Mouse (Mus musculus) urinary bladder, postnatal 10 days (tissue): Measurements from ENCODE around the gene Zc3h18.
A peak's percentile ranks its signal among the peaks of the same experiment; 100 is the strongest.

Experiments
- DNase-seq: peaks from one replicate; pipeline ENCODE4 v3.0.0; 2022; ENCODE audit warnings: low spot score

The Zc3h18 gene

DNA sequence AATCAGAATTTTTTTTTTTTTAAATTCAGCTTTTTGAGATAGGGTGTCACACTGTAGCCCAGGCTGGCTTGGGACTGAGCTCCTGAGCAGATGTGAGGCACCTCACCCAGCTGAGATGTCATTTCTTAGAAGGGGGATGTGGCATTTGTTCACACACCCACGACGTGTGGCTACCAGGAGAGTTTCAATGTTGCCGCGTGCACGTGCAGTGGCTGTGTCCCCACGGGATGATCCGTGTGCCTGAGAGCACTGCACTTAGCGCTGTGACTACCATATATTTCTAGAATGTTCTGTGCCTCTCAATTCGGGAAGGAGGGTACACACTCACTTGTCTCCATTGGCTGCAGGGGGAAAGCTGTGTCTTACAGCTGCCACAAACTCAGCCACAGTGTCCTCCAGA, 59.7 kb downstream of the Zc3h18 start:
- no peak for DNase-seq

DNA sequence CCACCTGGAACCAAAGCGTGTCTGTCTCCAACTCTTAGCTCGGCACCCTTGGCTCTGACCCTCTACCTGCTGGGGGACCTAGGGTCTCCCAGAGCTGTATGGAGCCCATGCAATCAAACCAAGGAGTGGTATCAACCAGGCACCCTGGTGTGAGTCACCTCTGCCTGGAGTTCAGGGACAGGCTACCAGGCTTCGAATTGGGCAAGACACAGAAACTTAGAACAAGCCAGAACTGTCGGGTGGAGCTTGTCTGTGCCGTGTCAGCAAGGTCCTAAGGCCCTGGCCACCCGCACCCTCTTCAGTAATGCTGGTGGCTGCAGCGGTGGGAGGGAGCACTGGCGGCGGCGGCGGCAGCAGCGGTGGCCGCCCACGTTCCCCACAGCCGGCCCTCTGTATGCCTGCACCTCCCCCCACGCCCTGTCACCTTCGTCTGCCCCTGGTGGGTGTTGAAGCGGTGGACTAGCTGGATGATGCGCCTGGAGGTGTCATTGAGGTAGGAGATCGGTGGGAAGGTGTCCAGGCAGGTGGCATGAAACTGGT, 60.2 kb downstream of the Zc3h18 start:
- DNase-seq = no peak

DNA sequence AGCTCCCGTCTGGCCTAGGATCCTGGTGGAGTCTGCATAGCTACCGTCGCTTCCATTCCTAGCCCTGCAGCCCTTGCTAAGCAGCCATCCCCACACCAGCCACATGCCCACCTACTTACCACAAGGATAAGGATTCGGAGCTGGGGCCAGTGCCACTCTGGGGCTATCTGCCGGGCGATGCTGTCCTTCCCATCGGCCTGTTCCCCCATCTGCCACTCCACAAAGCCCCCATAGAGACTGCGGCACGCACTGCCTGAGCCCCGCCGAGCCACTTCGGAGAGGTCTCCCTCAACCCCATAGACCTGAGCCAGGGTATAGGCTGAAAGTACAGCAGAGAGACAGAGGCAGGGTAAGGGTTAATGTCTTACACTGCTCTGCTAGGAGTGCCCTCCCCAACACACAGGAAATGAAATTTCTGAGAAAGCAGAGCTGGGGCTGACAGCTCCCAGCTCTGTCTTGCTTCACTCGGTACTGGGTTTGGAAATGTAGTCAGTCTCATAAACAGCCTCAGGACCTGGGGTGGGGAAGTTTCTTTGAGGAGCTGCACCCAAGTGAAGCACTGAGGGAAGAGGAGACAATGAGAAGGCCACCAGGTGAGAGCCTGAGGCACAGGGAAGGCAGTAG, 61.4 kb downstream of the Zc3h18 start:
- no peak for DNase-seq

DNA sequence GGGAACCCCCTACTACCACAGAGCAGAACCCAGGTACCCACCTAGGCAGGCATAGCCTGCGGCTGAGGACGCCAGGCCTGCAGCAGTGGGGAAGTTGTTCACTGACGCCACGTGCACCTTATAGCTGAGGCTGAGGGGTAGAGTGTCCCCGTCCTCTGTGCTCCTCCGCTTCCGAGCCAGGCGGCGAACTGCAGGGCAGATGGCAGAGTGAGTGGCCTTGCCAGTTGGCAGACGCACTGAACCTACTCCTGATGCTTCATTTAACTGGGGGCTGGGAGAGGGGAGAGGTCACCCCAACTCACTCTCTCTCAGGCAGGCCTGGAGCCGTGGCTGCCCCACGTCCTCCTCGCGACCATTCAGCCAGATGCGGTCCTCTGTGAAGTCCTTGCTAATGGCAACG, 62.9 kb downstream of the Zc3h18 start:
- no peak for DNase-seq

DNA sequence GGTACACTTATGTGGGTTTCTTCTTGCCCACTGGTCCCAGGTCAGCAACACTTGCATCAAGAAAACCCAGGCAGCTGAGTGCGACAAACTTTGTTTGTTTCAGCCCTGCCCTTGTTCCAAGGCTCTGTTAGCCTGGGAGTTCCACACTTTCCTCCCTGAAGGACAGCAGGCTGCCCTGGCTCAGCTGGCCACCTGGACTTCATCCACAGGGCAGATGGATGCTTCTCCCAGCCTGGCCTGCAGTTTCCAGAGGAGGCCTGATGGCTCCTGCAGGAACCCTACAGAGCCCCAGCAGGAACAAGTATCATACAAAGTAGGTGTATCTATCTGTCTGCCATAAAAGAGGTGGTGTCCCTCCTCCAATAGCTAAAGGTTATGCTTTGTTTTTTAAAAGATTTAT, 64.9 kb downstream of the Zc3h18 start:
- no peak for DNase-seq

DNA sequence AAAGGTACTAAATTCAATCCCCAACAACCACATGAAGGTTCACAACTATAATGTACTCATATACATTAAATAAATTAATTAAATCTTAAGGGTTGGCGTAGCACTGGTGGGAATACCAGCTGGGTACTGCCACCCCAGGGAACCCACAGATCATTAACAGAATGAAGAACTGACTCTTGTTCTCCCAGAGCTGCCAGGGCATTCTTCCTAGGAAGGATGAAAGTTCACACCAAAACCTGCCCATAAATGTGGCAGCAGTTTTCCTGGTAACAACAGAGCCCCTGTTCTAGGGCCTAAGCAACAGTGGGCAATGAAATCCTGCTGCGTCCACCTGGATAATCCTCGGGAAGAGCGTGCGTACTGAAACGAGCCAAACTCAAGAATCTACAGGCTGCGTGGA, 65.9 kb downstream of the Zc3h18 start:
- no peak for DNase-seq

DNA sequence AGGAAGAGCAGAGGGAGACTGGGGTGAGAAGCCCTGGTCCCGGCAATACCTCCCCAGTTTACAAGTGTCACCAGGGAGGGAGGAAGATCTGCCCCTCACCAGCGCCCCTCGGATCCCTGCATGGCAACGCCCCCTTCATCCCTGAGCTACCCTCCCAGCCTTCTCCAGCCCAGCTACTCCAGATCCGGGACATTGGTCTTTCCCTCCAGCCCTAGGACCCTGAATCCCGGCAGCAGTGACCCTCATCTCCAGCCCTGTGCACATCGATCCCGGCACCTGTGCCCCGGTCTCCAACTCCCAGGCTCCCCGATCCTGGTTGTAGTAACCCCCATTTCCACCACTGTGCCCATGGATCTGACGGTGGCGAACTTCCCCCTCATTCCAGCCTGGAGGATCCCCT, 66.4 kb downstream of the Zc3h18 start:
- DNase-seq = no peak

DNA sequence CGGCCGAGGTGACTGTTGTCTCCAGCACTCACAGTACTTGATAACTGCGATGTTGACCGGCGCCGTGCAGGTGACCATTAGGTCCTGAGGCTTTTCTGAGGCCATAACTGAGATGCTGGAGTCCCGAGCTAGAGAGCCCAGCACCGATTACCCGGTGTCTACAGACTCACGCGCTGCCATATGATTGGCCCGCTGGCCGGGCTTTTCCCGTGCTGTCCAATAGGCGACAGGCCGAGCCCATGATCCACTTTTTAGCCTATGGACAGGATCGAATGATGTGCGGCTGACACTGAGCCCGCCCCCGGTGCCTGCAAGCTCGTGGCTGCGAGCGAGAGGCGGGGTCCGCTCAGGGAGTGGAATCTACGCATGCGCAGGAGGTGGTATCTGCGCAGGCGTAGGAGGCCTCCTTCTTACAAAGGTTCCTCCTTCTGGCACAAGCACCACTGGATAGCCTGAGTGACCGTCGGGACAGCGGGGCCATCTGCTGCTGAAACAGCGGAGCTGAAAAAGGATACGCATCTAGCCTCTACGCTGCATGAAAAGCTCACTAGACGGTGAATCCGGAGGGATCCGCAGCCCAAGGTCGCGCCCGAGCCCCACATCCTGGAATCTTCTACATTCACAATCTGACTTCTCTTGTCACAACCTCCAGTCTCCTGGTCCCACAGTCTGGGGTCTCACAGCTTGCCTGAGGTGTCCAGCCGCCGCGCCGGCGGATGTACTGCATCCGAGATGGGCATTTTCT, 67.0 kb downstream of the Zc3h18 start, which contains the start of gene Mvd:
Mvd (minus strand) TSS at position 161 of the 745 bp plus-strand sequence.
- DNase-seq = peak; percentile 96

DNA sequence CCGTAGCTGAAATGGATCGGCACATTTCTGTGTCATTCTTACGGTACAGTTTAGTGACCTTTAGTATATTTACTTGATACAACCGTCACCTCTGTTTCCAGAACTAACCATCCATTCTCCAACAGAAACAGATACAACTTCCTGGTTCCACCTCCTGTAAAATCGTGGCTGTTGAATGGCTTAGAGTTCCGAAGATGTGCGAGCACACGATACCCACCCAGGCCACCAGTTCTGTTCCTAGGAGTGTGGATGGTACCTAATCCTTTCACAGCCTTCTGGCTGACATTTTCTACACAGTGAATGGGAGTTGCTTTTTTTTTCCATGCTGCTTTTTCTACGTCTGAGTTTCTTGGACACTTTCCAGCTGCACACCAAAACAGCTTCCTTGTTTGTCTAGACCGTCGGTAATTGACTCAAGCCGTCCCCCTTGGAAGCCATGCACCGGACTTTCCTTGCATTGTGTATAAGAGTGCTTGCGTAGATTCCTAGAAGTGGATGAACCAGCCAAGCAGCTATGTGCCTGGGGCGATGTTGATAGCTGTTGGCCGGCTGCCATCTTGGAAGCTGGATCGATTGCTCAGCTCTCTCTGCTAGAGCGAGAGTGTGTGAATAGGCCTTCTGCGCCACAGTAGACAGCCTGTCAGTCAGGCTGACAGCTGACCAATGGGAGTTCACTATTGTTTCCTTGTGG, 67.8 kb downstream of the Zc3h18 start:
- DNase-seq = peak; percentile 54

DNA sequence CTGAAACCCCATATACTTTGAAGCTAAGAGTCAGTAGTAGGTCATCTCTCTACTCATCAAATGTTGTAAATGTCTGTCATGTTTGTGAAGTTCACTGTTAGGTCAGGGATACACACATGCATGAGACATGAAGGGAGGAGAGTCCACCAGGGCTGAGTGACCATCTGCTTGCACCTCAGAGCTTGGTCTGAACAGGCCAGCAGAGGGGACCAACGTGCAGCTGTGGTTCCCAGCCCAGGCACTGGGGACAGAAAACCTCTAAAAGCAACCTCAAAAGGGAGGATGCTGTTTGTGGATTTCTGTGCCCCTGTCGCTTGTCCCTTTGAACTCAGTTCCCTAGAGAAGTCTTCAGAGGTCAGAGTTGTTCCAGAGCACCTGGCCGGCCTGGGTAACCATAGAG, 68.8 kb downstream of the Zc3h18 start:
- no peak for DNase-seq

DNA sequence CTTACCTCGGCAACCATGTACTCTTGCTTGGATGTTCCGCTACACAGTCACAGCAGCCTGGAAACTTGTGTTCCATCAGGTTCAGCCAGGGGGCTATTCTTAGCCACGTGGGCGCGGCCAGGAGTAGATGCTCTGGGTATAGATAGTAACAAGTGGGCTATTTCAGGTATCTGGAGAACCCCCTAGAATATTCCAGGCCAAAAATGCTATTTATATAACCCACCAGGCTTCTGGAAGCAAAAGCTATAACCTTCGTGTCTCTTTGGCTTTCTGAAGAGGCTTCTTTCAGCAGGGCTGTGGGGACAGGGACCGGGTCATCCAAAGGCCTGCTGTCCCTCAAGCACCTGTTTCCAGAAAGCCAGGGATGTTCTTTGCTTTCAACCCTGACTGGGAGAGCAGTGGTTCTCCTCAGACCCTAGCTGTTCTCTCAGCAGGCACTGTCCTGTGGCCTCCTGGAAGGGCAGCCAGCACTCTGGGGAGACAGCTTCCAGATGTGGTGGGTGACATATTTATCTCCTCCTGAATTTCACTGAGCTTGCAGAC, 74.8 kb downstream of the Zc3h18 start:
- no peak for DNase-seq

DNA sequence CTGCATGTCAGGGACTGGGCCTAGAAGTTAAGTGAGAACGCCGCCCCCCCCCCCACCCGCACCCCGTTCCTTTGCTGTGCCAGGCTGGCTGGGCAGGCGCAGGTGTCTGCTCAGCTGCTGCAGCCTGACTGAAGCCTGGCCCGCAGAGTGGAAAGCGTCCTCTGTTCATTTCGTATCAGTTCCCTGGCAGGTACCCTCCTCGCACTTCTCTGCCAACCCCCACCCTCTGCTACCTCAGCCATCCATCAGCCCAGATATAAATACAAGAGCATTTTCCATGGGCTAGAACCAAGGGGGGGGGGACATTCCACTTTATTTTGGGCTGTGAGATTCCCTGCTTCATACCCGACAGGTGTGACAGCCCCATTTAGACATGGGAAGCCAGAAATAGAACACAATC, 75.7 kb downstream of the Zc3h18 start:
- no peak for DNase-seq

DNA sequence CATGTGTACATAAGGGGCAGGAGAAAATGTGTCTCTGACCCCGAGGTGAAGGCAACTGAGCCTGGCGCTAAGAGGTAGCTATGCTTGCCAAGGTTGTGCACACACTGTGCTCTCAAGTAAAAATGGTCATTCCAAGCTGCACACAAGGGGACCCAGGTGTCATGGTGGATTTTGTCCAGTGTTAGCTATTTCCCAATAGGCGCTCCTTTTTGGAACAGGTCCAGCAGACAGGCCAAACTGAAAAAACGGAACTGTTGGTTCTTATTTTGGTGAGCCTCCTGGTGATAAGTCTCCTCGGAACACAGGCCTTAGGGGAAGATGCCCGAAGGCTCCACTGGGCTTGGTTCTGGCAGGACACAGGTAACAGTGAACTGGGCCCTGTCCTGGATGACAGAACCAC, 78.0 kb downstream of the Zc3h18 start:
- DNase-seq = no peak

DNA sequence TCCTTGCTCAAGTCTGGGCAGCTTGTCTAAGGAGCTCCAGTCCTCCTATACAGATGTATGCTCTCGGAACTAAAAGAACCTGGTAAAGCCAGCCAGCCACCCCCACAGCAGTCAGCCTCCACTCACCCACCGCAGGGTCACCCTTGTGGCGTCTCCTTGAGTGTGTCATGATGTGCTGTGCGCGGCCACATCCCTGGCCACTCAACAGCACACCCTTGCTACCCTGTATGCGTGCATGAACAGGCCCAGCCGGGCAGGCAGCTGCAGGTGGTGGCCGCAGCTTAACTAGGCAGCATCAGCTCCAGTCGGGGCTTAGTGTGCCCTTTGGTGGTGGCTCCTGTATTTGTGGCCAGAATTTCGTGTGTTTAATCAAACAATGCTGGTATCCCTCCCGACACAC, 80.8 kb downstream of the Zc3h18 start:
- DNase-seq = no peak

DNA sequence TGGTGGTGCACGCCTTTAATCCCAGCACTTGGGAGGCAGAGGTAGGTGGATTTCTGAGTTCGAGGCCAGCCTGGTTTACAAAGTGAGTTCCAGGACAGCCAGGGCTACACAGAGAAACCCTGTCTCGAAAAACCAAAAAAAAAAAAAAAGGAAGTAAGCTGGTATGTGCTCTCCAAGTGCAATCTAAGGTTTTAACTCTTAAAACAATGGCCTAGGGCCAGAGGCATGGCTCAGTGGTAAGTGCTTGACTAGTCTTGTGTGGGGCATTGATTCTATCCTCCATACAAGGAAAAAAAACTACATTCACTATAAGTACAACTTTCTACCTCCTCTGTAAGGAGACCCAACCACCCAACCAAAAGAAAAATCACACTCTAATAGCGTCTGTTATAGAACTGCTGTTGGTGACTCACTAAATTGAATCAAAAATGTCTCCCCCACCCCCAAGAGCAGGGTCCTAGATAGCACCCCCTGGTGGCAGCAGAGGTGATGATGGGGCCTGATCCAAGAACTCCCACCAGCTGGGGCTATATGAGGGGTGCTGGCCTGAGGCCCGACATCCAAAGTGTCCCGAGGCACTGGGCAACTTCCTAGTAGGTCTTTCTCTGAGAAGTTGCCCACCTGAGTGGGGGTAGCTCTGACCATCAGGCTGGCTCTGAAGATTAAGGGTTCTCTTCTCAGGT, 83.0 kb downstream of the Zc3h18 start:
- DNase-seq = no peak

DNA sequence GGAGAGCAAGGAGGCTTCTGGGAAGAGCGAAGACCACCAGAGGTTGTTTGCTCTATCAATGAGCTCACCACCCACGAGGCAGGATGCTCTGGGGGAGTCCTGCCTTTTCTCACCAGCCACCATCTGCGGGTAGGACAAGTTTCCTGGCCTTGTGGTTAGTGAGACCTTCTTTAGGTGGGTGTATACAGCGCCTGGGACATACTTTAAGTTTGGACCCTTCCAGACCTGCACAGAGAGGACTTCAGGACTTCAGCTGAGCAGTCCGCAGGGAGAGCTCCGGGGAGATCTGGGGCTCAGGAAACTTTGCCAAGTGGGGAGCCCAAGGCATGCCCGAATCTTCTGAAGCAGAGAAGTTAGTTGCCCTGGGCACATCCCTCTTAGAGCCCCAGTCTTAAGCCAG, 83.6 kb downstream of the Zc3h18 start:
- DNase-seq = no peak

DNA sequence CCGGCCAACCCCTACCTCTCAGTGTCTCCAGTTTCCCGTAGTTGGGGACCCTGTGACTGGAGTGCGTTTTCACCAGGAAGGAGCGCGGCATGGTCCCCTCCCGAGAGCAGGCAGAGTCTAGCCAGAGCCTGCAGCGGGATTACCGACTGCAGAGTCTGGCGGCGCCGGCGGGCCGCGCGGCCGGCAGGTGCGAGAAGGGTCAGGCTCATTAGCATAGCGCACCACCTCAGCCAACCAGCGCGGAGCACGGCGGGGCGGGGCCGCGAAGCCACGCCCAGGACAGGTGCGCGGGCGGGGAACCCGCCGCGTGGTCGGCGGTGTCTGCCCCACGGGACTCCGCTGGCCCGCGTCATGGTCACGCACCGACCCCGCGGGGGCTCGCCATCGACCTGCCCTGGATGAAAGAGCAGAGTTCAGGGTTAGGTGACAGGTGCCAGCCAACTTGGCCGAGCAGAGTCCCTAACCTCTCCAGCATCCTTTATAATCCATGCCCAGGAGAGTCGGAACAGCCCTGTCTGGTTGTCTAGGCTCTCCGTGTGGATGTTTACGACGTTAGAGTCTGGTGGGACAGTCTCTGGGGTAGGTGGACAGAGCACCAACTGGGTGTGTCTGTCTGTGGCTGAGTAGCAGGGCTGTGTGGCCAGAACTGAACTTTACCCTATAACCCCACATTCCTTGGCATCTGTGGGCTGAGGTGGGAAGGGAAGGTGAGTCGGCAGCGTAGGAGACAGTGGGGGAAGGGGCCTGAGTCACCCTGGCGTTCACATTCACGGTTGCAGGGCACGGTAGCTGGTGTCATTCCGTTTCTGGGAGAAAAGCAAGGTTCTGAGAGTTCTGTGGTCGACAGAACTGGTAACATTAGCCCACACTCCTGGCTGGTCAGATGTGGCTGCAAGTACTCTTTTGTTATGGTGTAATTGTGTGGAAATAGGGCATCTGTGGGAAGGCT, 84.4 kb downstream of the Zc3h18 start, which contains the start of gene Snai3:
Snai3 (minus strand) TSS at position 210 of the 949 bp plus-strand sequence.
- no peak for DNase-seq

DNA sequence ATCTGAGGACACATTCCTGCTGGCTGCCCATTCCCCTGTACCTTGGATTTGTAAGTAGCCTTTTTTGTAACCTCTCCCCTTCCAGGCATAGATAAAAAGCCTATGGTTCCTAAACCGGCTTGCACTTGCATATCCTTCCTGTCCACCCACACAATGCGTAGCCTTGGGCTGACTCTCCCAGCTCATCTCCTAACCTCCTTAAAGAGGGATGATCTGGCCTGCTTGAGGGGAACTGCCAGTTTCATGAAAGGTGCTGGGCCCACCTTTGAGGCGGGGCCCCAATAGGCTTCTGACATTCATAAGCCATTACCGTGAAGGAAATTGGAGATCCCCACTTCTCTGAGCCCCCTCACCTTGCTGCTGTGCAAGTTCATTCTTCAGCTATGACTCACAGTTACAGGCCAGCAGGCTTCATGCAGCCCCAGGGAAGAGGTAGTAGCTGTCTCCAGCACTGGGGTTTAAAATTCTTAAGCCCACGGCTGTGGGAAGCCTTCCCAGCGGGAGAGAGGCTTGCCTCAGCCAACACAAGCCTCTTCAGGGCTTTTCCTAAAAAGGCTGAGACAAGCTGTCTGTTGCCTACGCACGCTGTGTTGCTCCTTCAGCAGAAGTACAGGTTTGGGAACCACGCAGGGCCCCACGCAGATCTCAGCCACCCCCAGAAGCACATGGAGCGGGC, 85.2 kb downstream of the Zc3h18 start:
- DNase-seq = no peak

DNA sequence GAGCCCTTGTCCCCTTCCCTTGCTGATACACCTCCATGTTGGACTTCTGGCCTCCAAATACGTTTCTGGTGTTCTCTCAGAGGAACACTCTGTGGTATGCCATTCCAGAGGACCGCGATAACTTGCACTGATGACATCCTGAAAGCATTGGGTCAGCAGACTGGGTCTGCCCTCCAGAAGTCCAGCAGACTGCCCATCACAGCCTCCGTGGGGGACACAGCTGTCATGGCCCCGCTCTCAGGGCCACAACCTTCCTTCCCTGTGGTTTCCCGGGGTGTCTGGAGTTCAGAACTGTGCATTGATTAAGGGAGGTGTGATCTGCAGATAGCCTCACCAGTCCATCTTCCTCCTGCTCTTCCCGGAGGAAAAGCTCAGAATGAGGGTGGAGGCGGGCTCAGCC, 86.1 kb downstream of the Zc3h18 start:
- DNase-seq = no peak
